Mouse (Mus musculus): Measurements from ENCODE around the gene Nudt22.

The Nudt22 gene

DNA sequence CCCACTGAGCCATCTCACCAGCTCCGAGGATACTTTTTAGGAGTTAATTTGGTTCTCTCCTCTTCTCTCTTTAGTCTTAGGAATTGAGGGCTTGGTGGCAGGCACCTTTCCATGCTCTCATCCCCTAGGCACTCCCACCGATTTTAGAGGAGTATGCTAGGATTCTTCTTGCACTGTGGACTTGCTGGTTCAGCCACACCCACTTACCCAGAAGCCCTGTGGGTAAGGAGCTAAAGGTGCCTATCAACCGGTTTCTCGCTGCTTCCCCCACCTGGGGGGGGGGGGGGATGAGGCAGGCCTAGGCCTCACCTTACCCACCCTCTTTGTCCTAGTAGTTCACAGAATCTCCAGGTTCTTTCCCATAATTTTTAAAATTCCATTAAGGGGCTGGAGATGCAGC lies 48.2 kb downstream of the Nudt22 start:
- DNase-seq = no peak

DNA sequence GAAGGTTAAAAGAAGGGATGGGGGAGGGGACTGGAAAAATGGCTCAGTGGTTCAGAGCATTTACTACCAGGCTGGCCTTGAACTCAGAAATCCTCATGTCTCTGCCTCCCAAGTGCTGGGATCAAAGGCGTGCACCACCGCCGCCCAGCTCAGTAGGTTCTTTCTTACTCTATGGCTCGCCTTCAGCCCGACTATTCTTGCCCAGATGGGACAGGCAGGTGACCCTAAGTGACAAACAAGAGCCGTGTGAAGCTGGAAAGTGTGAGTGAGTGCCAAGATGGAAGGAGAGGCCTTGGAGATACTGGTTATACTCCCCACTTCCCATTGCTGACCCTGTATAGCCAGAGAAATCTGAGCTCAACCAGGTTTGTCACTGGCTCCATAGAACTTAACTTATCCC lies 52.2 kb downstream of the Nudt22 start:
- DNase-seq = no peak
